Mouse (Mus musculus) embryonic facial prominence, embryonic 14.5 days (tissue): ENCODE data around the gene Fam78a. TPM values are rescaled to one million over a fixed set of nuclear protein-coding genes. Genes with fewer than 3 reads are reported as not detected.
"Not testable (repeated sequence)": the region's sequence is repeated elsewhere in the genome, so short reads cannot be mapped to it uniquely, and the experiment has no call there.

ENCODE experiments used
- ATAC-seq: fragments of 200-750 bp; cut with Nextera tagmentation; 2 replicates; pipeline ENCODE4 v1.8.0; 2017; ENCODE audit warnings: low read depth, moderate number of reproducible peaks, moderate TSS enrichment
- DNase-seq: peaks from one replicate; pipeline ENCODE4 v3.0.0-alpha.2; 2015; ENCODE audit warnings: low spot score
- H3K27ac ChIP-seq: fragments of 300-500 bp; sonication (generic); replicated peaks from 2 replicates; pipeline ENCODE4 v1.5.1; 2014; ENCODE audit warnings: low read depth, mild to moderate bottlenecking, low read length, moderate library complexity
- H3K27me3 ChIP-seq: fragments of 300-500 bp; sonication (generic); replicated peaks from 2 replicates; pipeline ENCODE4 v1.6.1; 2014; ENCODE audit warnings: low read length; ENCODE audit not compliant: control insufficient read depth, insufficient read depth
- H3K36me3 ChIP-seq: fragments of 300-500 bp; sonication (generic); 2 replicates; pipeline ENCODE4 v1.6.1; 2014; ENCODE audit warnings: low read length, mixed read lengths; ENCODE audit not compliant: control insufficient read depth, insufficient read depth
- H3K4me1 ChIP-seq: fragments of 300-500 bp; sonication (generic); 2 replicates; pipeline ENCODE4 v1.6.1; 2014; ENCODE audit warnings: antibody characterized with exemption, low read length; ENCODE audit not compliant: control insufficient read depth, insufficient read depth
- H3K4me2 ChIP-seq: fragments of 300-500 bp; sonication (generic); 2 replicates; pipeline ENCODE4 v1.6.1; 2014; ENCODE audit warnings: low read depth, mild to moderate bottlenecking, low read length, moderate library complexity, mixed read lengths
- H3K4me3 ChIP-seq: fragments of 300-500 bp; sonication (generic); 2 replicates; pipeline ENCODE4 v1.5.1; 2014; ENCODE audit warnings: low read depth, mild to moderate bottlenecking, low read length
- H3K9ac ChIP-seq: fragments of 300-500 bp; sonication (generic); 2 replicates; pipeline ENCODE4 v1.6.1; 2014; ENCODE audit warnings: low read depth, mild to moderate bottlenecking, low read length, moderate library complexity, mixed read lengths
- H3K9me3 ChIP-seq: fragments of 300-500 bp; sonication (generic); 2 replicates; pipeline ENCODE4 v1.6.1; 2016; ENCODE audit warnings: low read length; ENCODE audit not compliant: control insufficient read depth
- WGBS: fragments of 180-500 bp; shearing (Covaris S2); extraction: QIAGEN DNeasy Blood & Tissue Kit; methylation state at CpG from one replicate; pipeline ENCODE4 v1.1.7; 2014; 5-methylcytosine and 5-hydroxymethylcytosine counted together
- polyA plus RNA-seq: library from polyadenylated mRNA; unstranded; fragments of >200 nt; fragmentation: Nextera tagmentation; extraction: Ambion mirVana; gene quantifications from 2 replicates; pipeline ENCODE4 v1.2.1, GENCODE M21; 2014

Fam78a gene
- polyA plus RNA-seq, 1 experiment from 2014 or later: 8.9 TPM

- Histone ChIP-seq H3K36me3 (peaks cover 51% of the 10 kb centered on the region), H3K27ac (no peak overlapping the region), H3K27me3 (no peaks in the 10 kb centered on the region), H3K4me3 (no peak overlapping the region), H3K9me3 (no peaks in the 10 kb centered on the region), H3K4me1 (no peaks in the 10 kb centered on the region), H3K4me2 (no peak overlapping the region), H3K9ac (no peak overlapping the region)
- WGBS: 92% methylated on average over 7 of the region's 7 CpGs
- no peak for ATAC-seq
- no peak for DNase-seq
Observed at GRCm38 (mm10) chr2:32052418-32052817, 32.2 kb downstream of the Fam78a start.

GRCm38 (mm10) chr2:32051791-32052190 lies 32.9 kb downstream of the Fam78a start:
- H3K4me2 ChIP-seq: no peak overlapping the region
- no peak overlapping the region for H3K4me3 ChIP-seq
- no peak overlapping the region for H3K27ac ChIP-seq
- 87% methylated on average over 8 of the region's 8 CpGs for WGBS
- H3K9ac ChIP-seq: no peak overlapping the region
- DNase-seq (no peak), ATAC-seq (no peak)
- no peaks in the 10 kb centered on the region for H3K27me3 ChIP-seq
- no peaks in the 10 kb centered on the region for H3K9me3 ChIP-seq
- peaks cover 56% of the 10 kb centered on the region for H3K36me3 ChIP-seq
- H3K4me1 ChIP-seq: no peaks in the 10 kb centered on the region

GRCm38 (mm10) chr2:32047323-32047722 lies 37.3 kb downstream of the Fam78a start:
- DNase-seq: no peak
- H3K4me3 ChIP-seq: no peak overlapping the region
- H3K4me1 ChIP-seq: no peaks in the 10 kb centered on the region
- H3K9me3 ChIP-seq: no peaks in the 10 kb centered on the region
- no peak overlapping the region for H3K27ac ChIP-seq
- H3K27me3 ChIP-seq: no peaks in the 10 kb centered on the region
- no peak for ATAC-seq
- peaks cover 95% of the 10 kb centered on the region for H3K36me3 ChIP-seq
- 79% methylated on average over 10 of the region's 10 CpGs for WGBS
- H3K9ac ChIP-seq: no peak overlapping the region
- no peak overlapping the region for H3K4me2 ChIP-seq

- Histone ChIP-seq H3K4me2 (no peak overlapping the region), H3K36me3 (peaks cover 95% of the 10 kb centered on the region), H3K4me1 (no peaks in the 10 kb centered on the region), H3K4me3 (no peak overlapping the region), H3K27ac (no peak overlapping the region), H3K27me3 (no peaks in the 10 kb centered on the region), H3K9ac (no peak overlapping the region), H3K9me3 (no peaks in the 10 kb centered on the region)
- WGBS: 84% methylated on average over 10 of the region's 10 CpGs
- ATAC-seq (no peak), DNase-seq (no peak)
Observed at GRCm38 (mm10) chr2:32046009-32046408, 38.6 kb downstream of the Fam78a start.

GRCm38 (mm10) chr2:32045375-32045774 lies 39.3 kb downstream of the Fam78a start:
- Histone ChIP-seq H3K4me3 (no peak overlapping the region), H3K9ac (no peak overlapping the region), H3K9me3 (no peaks in the 10 kb centered on the region), H3K4me2 (no peak overlapping the region), H3K27me3 (no peaks in the 10 kb centered on the region), H3K4me1 (no peaks in the 10 kb centered on the region), H3K36me3 (peaks cover 94% of the 10 kb centered on the region), H3K27ac (no peak overlapping the region)
- DNase-seq (no peak), ATAC-seq (peak; percentile 67; the same call in 1 of the 2 replicates)
- WGBS: 86% methylated on average over 6 of the region's 6 CpGs

- DNase-seq (no peak), ATAC-seq (no peak)
- Histone ChIP-seq H3K27ac (no peak overlapping the region), H3K9ac (no peak overlapping the region), H3K4me1 (no peaks in the 10 kb centered on the region), H3K27me3 (no peaks in the 10 kb centered on the region), H3K4me2 (no peak overlapping the region), H3K36me3 (peaks cover 95% of the 10 kb centered on the region), H3K4me3 (no peak overlapping the region), H3K9me3 (no peaks in the 10 kb centered on the region)
- WGBS: 69% methylated on average over 5 of the region's 5 CpGs
Observed at GRCm38 (mm10) chr2:32043836-32044235, 40.8 kb downstream of the Fam78a start.

- DNase-seq: no peak
- Histone ChIP-seq H3K27ac (no peak overlapping the region), H3K4me1 (no peaks in the 10 kb centered on the region), H3K27me3 (no peaks in the 10 kb centered on the region), H3K4me2 (no peak overlapping the region), H3K9ac (no peak overlapping the region), H3K4me3 (no peak overlapping the region), H3K9me3 (no peaks in the 10 kb centered on the region), H3K36me3 (peaks cover 99% of the 10 kb centered on the region)
- ATAC-seq: no peak
- WGBS: 85% methylated on average over 2 of the region's 2 CpGs
Observed at GRCm38 (mm10) chr2:32041087-32041486, 43.6 kb downstream of the Fam78a start.

GRCm38 (mm10) chr2:32040646-32041045 lies 44.0 kb downstream of the Fam78a start:
- WGBS: 92% methylated on average over 9 of the region's 9 CpGs
- not testable (repeated sequence) for ATAC-seq
- H3K36me3 ChIP-seq: peaks cover 99% of the 10 kb centered on the region

GRCm38 (mm10) chr2:32038661-32039081 lies 46.0 kb downstream of the Fam78a start:
- no peak for ATAC-seq
- DNase-seq: no peak
- Histone ChIP-seq H3K9ac (no peak overlapping the region), H3K36me3 (peaks cover 99% of the 10 kb centered on the region), H3K4me2 (no peak overlapping the region), H3K27me3 (no peaks in the 10 kb centered on the region), H3K4me1 (no peaks in the 10 kb centered on the region), H3K4me3 (no peak overlapping the region), H3K27ac (no peak overlapping the region), H3K9me3 (no peaks in the 10 kb centered on the region)
- 85% methylated on average over 8 of the region's 8 CpGs for WGBS

More at GRCm38 (mm10) chr2:32040646-32041045, 44.0 kb downstream of the Fam78a start:
- not testable (repeated sequence) for H3K4me2 ChIP-seq, H3K4me1 ChIP-seq, H3K27ac ChIP-seq, H3K4me3 ChIP-seq, H3K27me3 ChIP-seq, H3K9ac ChIP-seq, DNase-seq, H3K9me3 ChIP-seq
